Mouse (Mus musculus) neural tube, embryonic 14.5 days (tissue): ENCODE data around the gene Lpin2. TPM values are rescaled to one million over a fixed set of nuclear protein-coding genes. Genes with fewer than 3 reads are reported as not detected.

Experiments
- ATAC-seq: fragments of 200-750 bp; cut with Nextera tagmentation; 2 replicates; pipeline ENCODE4 v1.8.0; 2017; ENCODE audit warnings: low read depth, mild to moderate bottlenecking, moderate TSS enrichment, moderate library complexity
- H3K27ac ChIP-seq: fragments of 300-500 bp; sonication (generic); 2 replicates; pipeline ENCODE4 v1.5.1; 2014; ENCODE audit warnings: low read depth, mild to moderate bottlenecking, control low read depth, low read length, moderate library complexity, mixed read lengths
- H3K27me3 ChIP-seq: fragments of 300-500 bp; sonication (generic); 2 replicates; pipeline ENCODE4 v1.6.1; 2014; ENCODE audit warnings: low read length; ENCODE audit not compliant: control insufficient read depth, insufficient read depth
- H3K36me3 ChIP-seq: fragments of 300-500 bp; sonication (generic); 2 replicates; pipeline ENCODE4 v1.6.1; 2014; ENCODE audit warnings: low read length, mixed read lengths; ENCODE audit not compliant: control insufficient read depth, insufficient read depth
- H3K4me1 ChIP-seq: fragments of 300-500 bp; sonication (generic); 2 replicates; pipeline ENCODE4 v1.6.1; 2014; ENCODE audit warnings: low read length; ENCODE audit not compliant: control insufficient read depth, insufficient read depth
- H3K4me2 ChIP-seq: fragments of 300-500 bp; sonication (generic); 2 replicates; pipeline ENCODE4 v1.6.1; 2014; ENCODE audit warnings: mild to moderate bottlenecking, low read depth, low read length, control low read depth
- H3K4me3 ChIP-seq: fragments of 300-500 bp; sonication (generic); 2 replicates; pipeline ENCODE4 v1.5.1; 2014; ENCODE audit warnings: low read depth, low read length, control low read depth, mixed read lengths
- H3K9ac ChIP-seq: fragments of 300-500 bp; sonication (generic); replicated peaks from 2 replicates; pipeline ENCODE4 v1.6.1; 2014; ENCODE audit warnings: low read depth, mild to moderate bottlenecking, control low read depth, low read length, mixed read lengths
- H3K9me3 ChIP-seq: fragments of 300-500 bp; sonication (generic); 2 replicates; pipeline ENCODE4 v1.6.1; 2016; ENCODE audit warnings: low read length; ENCODE audit not compliant: control insufficient read depth
- WGBS: fragments of 180-500 bp; shearing (Covaris S2); extraction: QIAGEN DNeasy Blood & Tissue Kit; methylation state at CpG from one replicate; pipeline ENCODE4 v1.1.7; 2014; 5-methylcytosine and 5-hydroxymethylcytosine counted together
- polyA plus RNA-seq: library from polyadenylated mRNA; unstranded; fragments of >200 nt; fragmentation: Nextera tagmentation; extraction: Ambion mirVana; gene quantifications from 2 replicates; pipeline ENCODE4 v1.2.1, GENCODE M21; 2014

Lpin2 gene
- polyA plus RNA-seq, 1 experiment from 2014 or later = 52.4 TPM

DNA sequence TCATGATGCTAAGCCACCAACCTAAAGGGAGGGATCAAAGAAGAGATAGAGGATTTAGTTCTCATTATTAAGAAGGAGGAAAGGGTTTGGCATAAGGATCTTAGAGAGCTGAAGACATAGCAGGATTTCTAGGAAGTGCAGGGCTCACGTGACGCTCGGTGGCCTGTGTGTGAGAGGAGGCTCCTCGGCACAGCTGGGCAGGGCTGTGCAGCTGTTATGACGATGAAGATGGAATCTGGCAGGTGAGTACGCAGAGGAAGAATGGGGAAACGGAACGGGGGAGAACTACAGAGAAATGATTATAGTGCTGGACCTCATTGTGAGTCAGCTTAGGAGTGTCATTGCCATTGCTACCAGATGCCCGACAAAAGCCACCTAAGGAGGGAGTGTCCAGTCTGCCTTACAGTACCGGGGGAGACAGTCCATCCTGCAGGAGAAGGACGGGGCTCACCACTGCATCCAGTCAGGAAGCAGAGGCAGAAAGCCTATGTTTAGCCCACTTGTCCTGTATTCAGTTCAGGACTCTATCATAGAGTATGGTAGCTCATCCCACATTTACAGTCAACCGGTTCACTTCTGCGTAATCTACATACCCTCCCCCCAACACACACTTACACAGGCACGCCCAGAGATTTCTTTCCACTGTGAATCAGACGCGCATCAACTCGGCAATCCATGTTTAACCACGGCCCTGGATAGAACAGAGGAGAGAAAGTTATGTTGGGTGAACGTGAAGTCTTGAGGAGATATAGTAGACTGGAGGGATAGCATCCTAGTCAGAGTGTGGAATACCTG, 37.8 kb upstream of the Lpin2 start:
- WGBS = 93% methylated on average over 19 of the region's 19 CpGs
- no peaks in the 10 kb centered on the region for H3K4me1 ChIP-seq
- no peaks in the 10 kb centered on the region for H3K36me3 ChIP-seq
- H3K9ac ChIP-seq = no peak overlapping the region
- H3K9me3 ChIP-seq = no peaks in the 10 kb centered on the region
- no peak for ATAC-seq
- no peak overlapping the region for H3K27ac ChIP-seq
- H3K27me3 ChIP-seq = no peaks in the 10 kb centered on the region
- H3K4me2 ChIP-seq = no peak overlapping the region
- H3K4me3 ChIP-seq = no peak overlapping the region

- no peak for ATAC-seq
- Histone ChIP-seq H3K4me2 (no peak overlapping the region), H3K9ac (no peak overlapping the region), H3K9me3 (no peaks in the 10 kb centered on the region), H3K4me3 (no peak overlapping the region), H3K4me1 (no peaks in the 10 kb centered on the region), H3K36me3 (no peaks in the 10 kb centered on the region), H3K27me3 (no peaks in the 10 kb centered on the region), H3K27ac (no peak overlapping the region)
- WGBS = 92% methylated on average over 1 of the region's 1 CpGs
Measured at GRCm38 (mm10) chr17:71145248-71145961, 37.0 kb upstream of the Lpin2 start.

DNA sequence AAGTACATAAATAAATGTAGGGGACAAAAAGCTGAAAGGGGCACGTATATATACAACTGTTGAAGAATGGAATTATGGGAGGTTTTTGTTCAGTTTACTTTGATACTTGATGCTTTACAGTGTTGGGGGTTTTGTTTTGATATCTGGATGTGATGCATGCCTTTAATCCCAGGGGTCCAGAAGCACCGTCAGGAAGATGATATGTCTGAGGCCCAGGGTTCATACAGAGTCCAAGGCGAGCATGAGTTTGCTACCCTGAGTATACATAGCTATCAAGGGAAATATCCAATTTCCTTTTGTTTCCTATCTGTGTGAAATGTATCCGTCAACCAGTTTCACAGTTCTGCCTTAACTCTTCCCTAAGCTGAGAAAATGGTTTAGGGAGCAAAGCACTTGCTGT, 29.0 kb upstream of the Lpin2 start:
- no peak overlapping the region for H3K4me3 ChIP-seq
- ATAC-seq = no peak
- H3K9me3 ChIP-seq = no peaks in the 10 kb centered on the region
- no peaks in the 10 kb centered on the region for H3K36me3 ChIP-seq
- H3K4me1 ChIP-seq = 0 out of 2 replicates have a peak, but pooled peaks cover 2% of the 10 kb centered on the region
- WGBS = 64% methylated on average over 4 of the region's 4 CpGs
- H3K9ac ChIP-seq = no peak overlapping the region
- H3K4me2 ChIP-seq = no peak overlapping the region
- H3K27ac ChIP-seq = no peak overlapping the region
- H3K27me3 ChIP-seq = no peaks in the 10 kb centered on the region

GRCm38 (mm10) chr17:71155271-71155670, 27.1 kb upstream of the Lpin2 start:
- Histone ChIP-seq H3K4me2 (no peak overlapping the region), H3K9ac (no peak overlapping the region), H3K27me3 (no peaks in the 10 kb centered on the region), H3K36me3 (no peaks in the 10 kb centered on the region), H3K27ac (no peak overlapping the region), H3K4me3 (no peak overlapping the region), H3K9me3 (no peaks in the 10 kb centered on the region), H3K4me1 (0 out of 2 replicates have a peak, but pooled peaks cover 2% of the 10 kb centered on the region)
- no peak for ATAC-seq
- 53% methylated on average over 1 of the region's 1 CpGs for WGBS

DNA sequence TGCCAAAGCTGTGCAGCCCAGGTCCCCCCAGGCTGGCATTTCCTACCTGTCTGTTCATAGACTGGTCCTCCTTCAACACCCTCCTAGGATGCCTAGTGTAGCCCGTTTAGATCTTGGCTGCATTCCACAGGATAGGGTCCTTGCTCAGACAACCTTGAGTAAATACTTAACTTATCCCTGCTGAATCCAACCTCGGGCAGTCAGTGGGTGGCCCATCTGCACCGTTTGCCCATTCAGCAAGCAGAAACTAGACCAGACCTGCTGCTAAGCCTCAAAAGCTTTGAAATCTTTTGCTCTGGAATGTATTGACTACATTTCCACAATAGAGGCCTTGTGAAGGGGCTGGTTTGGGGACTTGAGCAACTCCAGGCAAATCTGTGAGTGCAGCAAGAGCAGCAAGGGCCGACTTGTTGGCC, 23.2 kb upstream of the Lpin2 start:
- Histone ChIP-seq H3K4me3 (no peak overlapping the region), H3K9ac (no peak overlapping the region), H3K9me3 (no peaks in the 10 kb centered on the region), H3K36me3 (no peaks in the 10 kb centered on the region), H3K27ac (no peak overlapping the region), H3K4me1 (0 out of 2 replicates have a peak, but pooled peaks cover 2% of the 10 kb centered on the region), H3K27me3 (no peaks in the 10 kb centered on the region), H3K4me2 (no peak overlapping the region)
- no peak for ATAC-seq
- 34% methylated on average over 4 of the region's 4 CpGs for WGBS

DNA sequence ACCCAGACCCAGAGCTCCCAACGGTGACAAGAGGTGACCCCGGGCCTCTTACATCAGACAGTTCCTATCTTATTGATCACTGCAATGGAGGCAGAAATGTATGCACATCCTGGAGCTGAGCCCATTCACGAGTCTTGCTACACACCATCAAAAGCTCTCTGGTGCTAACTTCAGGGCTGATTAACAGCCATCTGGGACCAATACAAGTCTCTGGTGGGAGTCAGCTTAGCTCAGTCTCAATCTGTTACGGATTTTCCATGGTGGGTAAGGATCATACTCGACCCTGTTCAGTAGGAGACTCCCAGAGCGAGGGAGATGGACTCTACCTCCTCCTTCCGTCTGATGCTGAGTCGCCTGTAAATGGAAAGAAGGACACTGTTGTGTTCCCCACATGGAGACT, 22.6 kb upstream of the Lpin2 start:
- no peak overlapping the region for H3K27ac ChIP-seq
- H3K4me1 ChIP-seq = 0 out of 2 replicates have a peak, but pooled peaks cover 2% of the 10 kb centered on the region
- no peaks in the 10 kb centered on the region for H3K36me3 ChIP-seq
- no peak overlapping the region for H3K9ac ChIP-seq
- no peak overlapping the region for H3K4me3 ChIP-seq
- ATAC-seq = no peak
- H3K27me3 ChIP-seq = no peaks in the 10 kb centered on the region
- no peak overlapping the region for H3K4me2 ChIP-seq
- WGBS = 63% methylated on average over 8 of the region's 8 CpGs
- H3K9me3 ChIP-seq = no peaks in the 10 kb centered on the region

GRCm38 (mm10) chr17:71160244-71160995, 21.9 kb upstream of the Lpin2 start:
- Histone ChIP-seq H3K36me3 (no peaks in the 10 kb centered on the region), H3K4me2 (no peak overlapping the region), H3K27me3 (no peaks in the 10 kb centered on the region), H3K27ac (no peak overlapping the region), H3K9me3 (no peaks in the 10 kb centered on the region), H3K4me1 (no peaks in the 10 kb centered on the region), H3K9ac (no peak overlapping the region), H3K4me3 (no peak overlapping the region)
- 89% methylated on average over 8 of the region's 8 CpGs for WGBS
- ATAC-seq = no peak

GRCm38 (mm10) chr17:71164991-71165390, 17.4 kb upstream of the Lpin2 start:
- H3K27me3 ChIP-seq = no peaks in the 10 kb centered on the region
- WGBS = 81% methylated on average over 6 of the region's 6 CpGs
- H3K4me1 ChIP-seq = no peaks in the 10 kb centered on the region
- H3K4me3 ChIP-seq = no peak overlapping the region
- H3K36me3 ChIP-seq = no peaks in the 10 kb centered on the region
- no peaks in the 10 kb centered on the region for H3K9me3 ChIP-seq
- H3K4me2 ChIP-seq = no peak overlapping the region
- ATAC-seq = no peak
- H3K27ac ChIP-seq = no peak overlapping the region
- no peak overlapping the region for H3K9ac ChIP-seq
